Mouse (Mus musculus) ES-E14 (cell line): Measurements from ENCODE around the gene 5031439G07Rik. TPM values are rescaled to one million over a fixed set of nuclear protein-coding genes. Genes with fewer than 3 reads are reported as not detected.
"Not testable (repeated sequence)": the region's sequence is repeated elsewhere in the genome, so short reads cannot be mapped to it uniquely, and the experiment has no call there.

Experiments used
- DNase-seq: peaks from one replicate; pipeline ENCODE4 v3.0.0-alpha.2; 2013; ENCODE audit warnings: low read depth, low spot score
- H3K27ac ChIP-seq: 2 replicates; pipeline ENCODE4 v1.5.1; 2012; ENCODE audit warnings: low read depth, mild to moderate bottlenecking, low read length, moderate library complexity, mixed read lengths; ENCODE audit not compliant: poor library complexity, insufficient read depth, severe bottlenecking
- H3K36me3 ChIP-seq: 2 replicates; pipeline ENCODE4 v1.6.1; 2012; ENCODE audit warnings: mild to moderate bottlenecking, low read length, moderate library complexity, mixed read lengths; ENCODE audit not compliant: control insufficient read depth, poor library complexity, insufficient read depth, severe bottlenecking
- H3K4me1 ChIP-seq, 2 experiments: fragments of 150-350 bp in 1 of 2; sonication (generic) in 1 of 2; 2 replicates each; pipeline ENCODE4 v1.6.1; 2012; ENCODE audit warnings: low read length in 2 of 2, mild to moderate bottlenecking in 1 of 2, mixed read lengths in 1 of 2; ENCODE audit not compliant: control insufficient read depth in 2 of 2, insufficient read depth in 2 of 2, poor library complexity in 1 of 2
- H3K4me3 ChIP-seq, 2 experiments: fragments of 150-350 bp in 1 of 2; sonication (generic) in 1 of 2; 2 replicates each; pipeline ENCODE4 v1.5.1; 2012; ENCODE audit warnings: low read length in 2 of 2, low read depth in 1 of 2, mild to moderate bottlenecking in 1 of 2, mixed read lengths in 1 of 2; ENCODE audit not compliant: insufficient read depth in 1 of 2, poor library complexity in 1 of 2, severe bottlenecking in 1 of 2
- H3K9ac ChIP-seq: 2 replicates; pipeline ENCODE4 v1.6.1; 2012; ENCODE audit warnings: low read depth, mild to moderate bottlenecking, low read length, mixed read lengths; ENCODE audit not compliant: poor library complexity, insufficient read depth, severe bottlenecking
- H3K9me3 ChIP-seq: fragments of 150-350 bp; sonication (generic); 2 replicates; pipeline ENCODE4 v1.6.1; 2012; ENCODE audit warnings: low read depth, mild to moderate bottlenecking, low read length; ENCODE audit not compliant: control insufficient read depth, insufficient read depth
- CHD2 ChIP-seq: IDR thresholded peaks from 2 replicates; pipeline ENCODE4 v1.6.1; 2014; ENCODE audit warnings: mild to moderate bottlenecking, low read depth, low read length, inconsistent platforms
- HCFC1 ChIP-seq: IDR thresholded peaks from 2 replicates; pipeline ENCODE4 v1.6.1; 2012; ENCODE audit warnings: low read length, inconsistent platforms, borderline replicate concordance; ENCODE audit not compliant: insufficient read depth
- MAFK ChIP-seq: IDR thresholded peaks from 2 replicates; pipeline ENCODE4 v1.6.1; 2014; ENCODE audit warnings: mild to moderate bottlenecking, low read depth, low read length, inconsistent platforms; ENCODE audit not compliant: insufficient read depth
- ZC3H11A ChIP-seq: IDR thresholded peaks from 2 replicates; pipeline ENCODE4 v1.6.1; 2012; ENCODE audit warnings: low read depth, mild to moderate bottlenecking, inconsistent platforms, low read length, borderline replicate concordance
- ZNF384 ChIP-seq: IDR thresholded peaks from 2 replicates; pipeline ENCODE4 v1.6.1; 2012; ENCODE audit warnings: low read depth, low read length, inconsistent platforms
- in situ Hi-C, 2 experiments: fragments of 600-800 bp; cut with MboI; formaldehyde crosslinking; loops; one replicate each; pipeline ENCODE4 v1.15.1; 2025; ENCODE audit warnings: low sequenced_read_pairs in 2 of 2, inconsistent platforms in 1 of 2; ENCODE audit not compliant: unreplicated experiment in 2 of 2
- total RNA-seq: library from RNA; depleted of rRNA; stranded (reverse); fragments of 300-350 nt; gene quantifications from 2 replicates; pipeline ENCODE4 v1.2.3, GENCODE M21; 2012; rRNA removed

5031439G07Rik gene
- total RNA-seq = 16.0 and 18.4 TPM in 2 replicates

- peak; percentile 79 for TF ChIP-seq CHD2
- TF ChIP-seq HCFC1 = no peak; the same call in 1 of the 2 replicates
- H3K36me3 ChIP-seq = no peaks in the 10 kb centered on the region
- H3K9ac ChIP-seq = peak within 1 kb of the TSS; percentile 89
- peak; percentile 95 for DNase-seq
- no peak within 1 kb of the TSS for H3K27ac ChIP-seq
- H3K9me3 ChIP-seq = no peaks in the 10 kb centered on the region
- in situ Hi-C loops = no loop called here
- H3K4me3 ChIP-seq = peak within 1 kb of the TSS; percentile 76 to 96
- peaks cover 2 to 9% of the 10 kb centered on the region in 2 experiments; a peak in 1 of 4 replicates for H3K4me1 ChIP-seq
Measured at GRCm38 (mm10) chr15:84987874-84988825, at the start of gene 5031439G07Rik. TSS of gene 5031439G07Rik (minus strand) at chr15:84988551.

GRCm38 (mm10) chr15:85037343-85037690 is 49.0 kb upstream of the 5031439G07Rik start:
- peak overlapping the region; percentile 80 to 89 for H3K4me3 ChIP-seq
- in situ Hi-C loops = no loop called here
- peaks cover 0 to 12% of the 10 kb centered on the region in 2 experiments; a peak in 2 of 4 replicates for H3K4me1 ChIP-seq
- H3K9me3 ChIP-seq = no peaks in the 10 kb centered on the region
- no peak for TF ChIP-seq ZC3H11A
- no peak for TF ChIP-seq ZNF384
- TF ChIP-seq MAFK = no peak
- no peak for TF ChIP-seq HCFC1
- TF ChIP-seq CHD2 = no peak
- H3K9ac ChIP-seq = peak overlapping the region; percentile 82
- H3K27ac ChIP-seq = no peak overlapping the region
- DNase-seq = no peak
- no peaks in the 10 kb centered on the region for H3K36me3 ChIP-seq

GRCm38 (mm10) chr15:85036566-85037342 is 48.4 kb upstream of the 5031439G07Rik start:
- in situ Hi-C loops = no loop called here
- TF ChIP-seq CHD2 (no peak), MAFK (no peak), HCFC1 (peak; percentile 83), ZC3H11A (no peak), ZNF384 (no peak)
- Histone ChIP-seq H3K9ac (peak overlapping the region; percentile 82), H3K27ac (no peak overlapping the region), H3K36me3 (no peaks in the 10 kb centered on the region), H3K4me1 (peaks cover 0 to 12% of the 10 kb centered on the region in 2 experiments; a peak in 2 of 4 replicates), H3K9me3 (no peaks in the 10 kb centered on the region), H3K4me3 (peak overlapping the region; percentile 80 to 89)
- peak; percentile 90 for DNase-seq

GRCm38 (mm10) chr15:85033916-85034315 is 45.6 kb upstream of the 5031439G07Rik start:
- Histone ChIP-seq H3K4me1 (peaks cover 0 to 12% of the 10 kb centered on the region in 2 experiments; a peak in 2 of 4 replicates), H3K9ac (peak overlapping the region; percentile 3; the same call in 1 of the 2 replicates)
- H3K36me3 ChIP-seq, H3K27ac ChIP-seq, H3K4me3 ChIP-seq, H3K9me3 ChIP-seq, in situ Hi-C loops, DNase-seq: not testable (repeated sequence)
